Mouse (Mus musculus): ENCODE data around the gene Slco4a1. TPM values are rescaled to one million over a fixed set of nuclear protein-coding genes. Genes with fewer than 3 reads are reported as not detected.

Gene Slco4a1
- polyA plus RNA-seq (2012; rRNA removed) = 3.5 and 3.8 TPM in 2 replicates

GRCm38 (mm10) chr2:180455723-180456698, at the start of gene Slco4a1:
Gene Slco4a1 (plus strand): TSS chr2:180456245.

GRCm38 (mm10) chr2:180499741-180500140, 43.7 kb downstream of the Slco4a1 start, which contains the start of gene Ntsr1:
Gene Ntsr1 (plus strand): TSS chr2:180499976.

Other genes starting within 250 kb of the Slco4a1 start
- 6.8 and 7.1 TPM in 2 replicates for gene Lama5, start 230.4 kb upstream of the Slco4a1 start, polyA plus RNA-seq (2012; rRNA removed)
- 2,485 and 2,694 TPM in 2 replicates for gene Rps21, start 198.9 kb upstream of the Slco4a1 start, polyA plus RNA-seq (2012; rRNA removed)
- 57.8 and 58.0 TPM in 2 replicates for gene Cables2, start 182.7 kb upstream of the Slco4a1 start, polyA plus RNA-seq (2012; rRNA removed)
- 0.03 TPM in 1 of 2 replicates, not detected in the other for gene Rbbp8nl, start 166.4 kb upstream of the Slco4a1 start, polyA plus RNA-seq (2012; rRNA removed)
- gene Gata5, start 121.5 kb upstream of the Slco4a1 start, polyA plus RNA-seq (2012; rRNA removed) = not detected in 2 replicates
- 12.6 and 16.3 TPM in 2 replicates for gene Ntsr1, start 43.7 kb downstream of the Slco4a1 start, polyA plus RNA-seq (2012; rRNA removed)
- gene Mrgbp, start 125.1 kb downstream of the Slco4a1 start, polyA plus RNA-seq (2012; rRNA removed) = 52.4 and 56.0 TPM in 2 replicates
- gene Ogfr, start 133.0 kb downstream of the Slco4a1 start, polyA plus RNA-seq (2012; rRNA removed) = 85.1 and 89.2 TPM in 2 replicates
- 51.3 and 56.5 TPM in 2 replicates for gene Col9a3, start 141.5 kb downstream of the Slco4a1 start, polyA plus RNA-seq (2012; rRNA removed)
- 2.5 and 3.3 TPM in 2 replicates for gene Tcfl5, start 186.5 kb downstream of the Slco4a1 start, polyA plus RNA-seq (2012; rRNA removed)

All from central nervous system, embryonic 18 days (tissue).